Mouse (Mus musculus): ENCODE results near the gene Rab9b. TPM values are rescaled to one million over a fixed set of nuclear protein-coding genes. Genes with fewer than 3 reads are reported as not detected.

The Rab9b gene
- total RNA-seq (2015) (not detected in 2 replicates), total RNA-seq (2017) (not detected in 2 replicates)

DNA sequence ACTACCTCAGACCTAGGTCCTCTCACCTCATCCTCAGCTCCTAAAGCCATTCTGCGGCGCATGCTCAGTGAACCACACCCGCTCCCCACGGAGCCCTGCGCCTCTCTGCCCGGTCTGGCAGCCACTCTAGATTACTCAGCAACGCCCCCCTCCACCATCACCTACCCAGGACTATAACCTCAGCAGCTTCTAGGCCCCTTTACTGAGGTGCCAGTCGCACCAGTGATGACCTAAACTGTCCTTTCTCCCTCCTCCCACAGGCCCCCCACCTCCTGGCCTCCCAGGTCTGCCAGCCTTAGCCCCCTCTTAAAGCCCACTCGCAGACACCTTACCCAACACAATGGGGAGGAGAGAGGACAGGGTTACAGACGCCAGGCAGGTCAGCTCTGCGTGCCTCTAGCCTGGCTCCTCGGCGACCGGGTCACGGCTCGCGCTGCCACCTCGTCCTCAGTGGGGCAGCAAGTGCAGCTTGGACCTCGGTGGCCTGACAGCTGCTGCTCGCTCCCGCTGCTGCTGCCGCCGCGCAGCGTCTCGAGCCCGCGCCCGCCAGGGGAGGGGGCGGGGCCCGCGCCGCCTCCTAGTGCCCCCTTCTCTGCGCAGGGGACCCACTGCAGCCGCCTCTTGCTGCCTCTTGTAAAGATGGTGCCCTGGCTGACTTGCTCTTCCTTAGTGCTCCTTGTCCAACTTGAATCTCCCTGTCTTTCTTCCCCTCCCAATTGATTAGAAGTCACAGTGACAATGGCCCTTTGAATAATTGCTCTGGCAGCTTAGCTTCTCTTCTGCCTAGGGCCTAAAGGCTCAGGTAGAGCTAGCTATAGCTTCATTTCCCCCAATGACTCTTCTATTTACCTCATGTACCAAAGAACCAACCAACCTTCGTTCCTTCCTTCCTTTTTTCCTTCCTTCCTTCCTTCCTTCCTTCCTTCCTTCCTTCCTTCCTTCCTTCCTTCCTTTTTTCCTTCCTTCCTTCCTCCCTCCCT lies at the start of gene Rab9b:
Rab9b (minus strand) TSS at position 695 of the 980 bp plus-strand sequence.
- no peak for ATAC-seq (ENCODE audit: poor library complexity, severe bottlenecking)

DNA sequence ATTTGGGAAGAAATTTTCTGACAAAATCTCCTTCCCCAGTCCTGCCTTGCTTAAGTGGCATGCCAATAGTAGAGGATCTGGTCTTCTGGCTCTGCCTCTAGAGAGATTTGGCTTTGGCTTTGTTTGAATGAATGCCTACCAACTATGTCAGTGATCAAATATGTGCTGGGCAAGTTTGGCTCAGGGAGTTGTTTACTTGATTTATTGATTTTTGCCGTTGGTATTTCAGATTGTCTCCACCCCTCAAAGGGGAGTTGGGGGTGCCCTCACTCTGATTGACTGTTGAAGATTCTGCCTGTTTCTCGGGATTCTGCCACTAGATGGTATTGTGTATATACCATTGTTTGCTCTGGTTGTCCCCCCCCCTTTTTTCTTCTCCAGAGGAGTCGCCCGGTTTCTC lies 35.8 kb upstream of the Rab9b start:
- no peak for ATAC-seq (ENCODE audit: poor library complexity, severe bottlenecking)

DNA sequence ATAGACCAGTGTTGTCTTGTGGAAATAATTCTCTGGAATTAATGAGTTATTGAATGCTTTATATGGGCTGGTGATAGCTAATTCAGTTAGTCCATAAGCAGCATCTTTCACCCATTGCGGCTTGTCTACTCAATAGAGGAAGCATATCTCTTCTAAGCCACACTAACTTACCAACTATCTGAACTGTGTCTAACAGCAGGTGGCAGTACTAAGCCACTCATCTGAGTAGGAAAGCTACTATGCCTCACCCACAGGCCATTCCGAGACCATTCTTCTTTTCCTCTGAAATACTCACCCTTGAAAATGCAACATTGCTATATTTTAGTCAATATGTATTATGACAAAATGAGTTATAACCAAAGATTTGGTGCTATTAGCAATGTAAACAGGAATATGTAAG lies 27.2 kb upstream of the Rab9b start:
- ATAC-seq (ENCODE audit: poor library complexity, severe bottlenecking) = no peak

GRCm38 (mm10) chrX:136850300-136850699 lies 18.3 kb downstream of the Rab9b start:
- ATAC-seq (ENCODE audit: poor library complexity, severe bottlenecking) = no peak

GRCm38 (mm10) chrX:136828610-136829009 lies 39.9 kb downstream of the Rab9b start:
- no peak for ATAC-seq (ENCODE audit: poor library complexity, severe bottlenecking)

DNA sequence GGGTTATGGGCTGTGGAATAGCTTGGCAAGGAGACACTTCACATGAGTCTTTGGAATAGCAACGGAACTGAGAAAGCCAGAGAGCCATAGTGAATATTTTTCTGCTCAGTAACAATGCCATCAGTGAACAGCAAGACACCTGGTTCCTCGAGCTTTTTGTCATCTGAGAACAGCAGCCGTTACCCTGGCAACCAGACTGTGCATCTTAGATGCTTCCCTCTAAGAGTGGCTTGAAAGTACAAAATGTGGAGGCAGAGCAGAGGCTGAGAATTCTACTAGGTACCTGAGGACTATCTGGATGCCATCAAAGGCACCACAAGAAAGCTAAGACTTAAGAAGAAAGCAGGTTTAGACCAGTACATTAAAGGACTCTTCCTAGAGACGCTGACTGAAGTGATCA lies 43.5 kb downstream of the Rab9b start:
- no peak for ATAC-seq (ENCODE audit: poor library complexity, severe bottlenecking)

- ATAC-seq (ENCODE audit: poor library complexity, severe bottlenecking) = no peak
Measured at GRCm38 (mm10) chrX:136822371-136822770, 46.2 kb downstream of the Rab9b start, which contains the start of gene Plp1. Gene Plp1, plus strand, starts transcription at chrX:136822671.

- peak; percentile 76 for ATAC-seq (ENCODE audit: poor library complexity, severe bottlenecking)
Measured at GRCm38 (mm10) chrX:136820250-136820649, 48.3 kb downstream of the Rab9b start.

DNA sequence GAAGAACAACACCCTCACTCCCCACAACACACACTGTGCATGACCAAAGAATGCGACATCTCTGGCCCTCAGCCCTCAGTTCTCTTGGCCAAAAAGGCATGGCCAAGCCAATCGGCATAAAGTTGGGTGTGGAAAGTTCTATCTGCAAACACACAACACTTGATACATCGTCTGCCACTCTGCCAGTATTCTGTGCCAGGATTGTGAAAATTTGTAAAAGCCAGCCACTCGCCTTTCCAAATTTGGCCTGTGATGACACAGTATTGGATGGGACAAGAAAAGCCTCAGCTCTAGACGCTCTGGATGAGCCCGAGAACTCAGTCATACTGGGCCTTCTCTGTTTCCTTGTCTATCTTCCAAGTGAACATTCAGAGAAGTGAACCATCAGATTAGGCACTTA lies 48.8 kb downstream of the Rab9b start:
- no peak for ATAC-seq (ENCODE audit: poor library complexity, severe bottlenecking)

Other genes starting within 250 kb of the Rab9b start
- 0.16 TPM in 1 of 2 replicates, not detected in the other for gene Tceal1, start 160.8 kb downstream of the Rab9b start, total RNA-seq (2015)
- 0.11 TPM in 1 of 2 replicates, not detected in the other for gene Tceal1, start 160.8 kb downstream of the Rab9b start, total RNA-seq (2017)
- gene Morf4l2, start 125.1 kb downstream of the Rab9b start, total RNA-seq (2015) = 95.1 and 96.8 TPM in 2 replicates
- 258 and 278 TPM in 2 replicates for gene Morf4l2, start 125.1 kb downstream of the Rab9b start, total RNA-seq (2017)
- gene Glra4, start 88.6 kb downstream of the Rab9b start, total RNA-seq (2015) = not detected in 2 replicates
- not detected in 2 replicates for gene Glra4, start 88.6 kb downstream of the Rab9b start, total RNA-seq (2017)
- 0.11 and 0.38 TPM in 2 replicates for gene Plp1, start 46.1 kb downstream of the Rab9b start, total RNA-seq (2015)
- gene Plp1, start 46.1 kb downstream of the Rab9b start, total RNA-seq (2017) = 0.08 TPM in 1 of 2 replicates, not detected in the other
- gene H2bfm, start 58.6 kb upstream of the Rab9b start, total RNA-seq (2015) = not detected in 2 replicates
- not detected in 2 replicates for gene H2bfm, start 58.6 kb upstream of the Rab9b start, total RNA-seq (2017)
- 8.5 and 14.0 TPM in 2 replicates for gene Tmsb15b2, start 106.7 kb upstream of the Rab9b start, total RNA-seq (2015)
- not detected in 2 replicates for gene Tmsb15b2, start 106.7 kb upstream of the Rab9b start, total RNA-seq (2017)
- 2.1 TPM in 1 of 2 replicates, not detected in the other for gene Tmsb15l, start 108.1 kb upstream of the Rab9b start, total RNA-seq (2015)
- 3.9 and 10.4 TPM in 2 replicates for gene Tmsb15l, start 108.1 kb upstream of the Rab9b start, total RNA-seq (2017)
- 3.6 and 5.0 TPM in 2 replicates for gene Tmsb15b1, start 108.1 kb upstream of the Rab9b start, total RNA-seq (2015)
- gene Tmsb15b1, start 108.1 kb upstream of the Rab9b start, total RNA-seq (2017) = 1.3 and 4.1 TPM in 2 replicates
- 0.29 and 0.46 TPM in 2 replicates for gene Zcchc18, start 124.4 kb upstream of the Rab9b start, total RNA-seq (2015)
- gene Zcchc18, start 124.4 kb upstream of the Rab9b start, total RNA-seq (2017) = not detected in 2 replicates
- 3.3 and 6.2 TPM in 2 replicates for gene Slc25a53, start 169.5 kb upstream of the Rab9b start, total RNA-seq (2015)
- 2.8 and 10.8 TPM in 2 replicates for gene Slc25a53, start 169.5 kb upstream of the Rab9b start, total RNA-seq (2017)
- 3.2 and 4.8 TPM in 2 replicates for gene Fam199x, start 180.8 kb upstream of the Rab9b start, total RNA-seq (2015)
- 6.6 and 6.9 TPM in 2 replicates for gene Fam199x, start 180.8 kb upstream of the Rab9b start, total RNA-seq (2017)